Mouse (Mus musculus) megakaryocyte, embryonic 14.5 days (primary cell): ENCODE results near the gene Mrm2. TPM values are rescaled to one million over a fixed set of nuclear protein-coding genes. Genes with fewer than 3 reads are reported as not detected.

Experiments used
- H3K27me3 ChIP-seq: replicated peaks from 2 replicates; pipeline ENCODE3; 2012; ENCODE audit warnings: inconsistent platforms
- H3K36me3 ChIP-seq: replicated peaks from 2 replicates; pipeline ENCODE3; 2012; ENCODE audit warnings: low read length, inconsistent platforms, mixed read lengths
- H3K4me1 ChIP-seq: 2 replicates; pipeline ENCODE4 v1.6.1; 2012; ENCODE audit warnings: inconsistent platforms
- H3K4me3 ChIP-seq: replicated peaks from 2 replicates; pipeline ENCODE3; 2012; ENCODE audit warnings: moderate library complexity, mild to moderate bottlenecking, inconsistent platforms
- H3K9me3 ChIP-seq: 2 replicates; pipeline ENCODE4 v1.6.1; 2012; ENCODE audit warnings: inconsistent platforms
- FLI1 ChIP-seq: IDR thresholded peaks from 2 replicates; pipeline ENCODE4 v1.6.1; 2012; ENCODE audit warnings: low read length, inconsistent platforms, mixed read lengths
- GATA1 ChIP-seq: IDR thresholded peaks from 3 replicates; pipeline ENCODE4 v1.6.1; 2012; ENCODE audit warnings: mixed read lengths, low read length, inconsistent platforms, borderline replicate concordance
- polyA plus RNA-seq: library from polyadenylated mRNA; stranded (reverse); fragments of >175 nt; gene quantifications from 2 replicates; pipeline ENCODE4 v1.2.3, GENCODE M21; 2012; ENCODE audit warnings: low replicate concordance; ENCODE audit not compliant: insufficient read depth

Mrm2 gene
- polyA plus RNA-seq, 1 experiment = 6.7 TPM

DNA sequence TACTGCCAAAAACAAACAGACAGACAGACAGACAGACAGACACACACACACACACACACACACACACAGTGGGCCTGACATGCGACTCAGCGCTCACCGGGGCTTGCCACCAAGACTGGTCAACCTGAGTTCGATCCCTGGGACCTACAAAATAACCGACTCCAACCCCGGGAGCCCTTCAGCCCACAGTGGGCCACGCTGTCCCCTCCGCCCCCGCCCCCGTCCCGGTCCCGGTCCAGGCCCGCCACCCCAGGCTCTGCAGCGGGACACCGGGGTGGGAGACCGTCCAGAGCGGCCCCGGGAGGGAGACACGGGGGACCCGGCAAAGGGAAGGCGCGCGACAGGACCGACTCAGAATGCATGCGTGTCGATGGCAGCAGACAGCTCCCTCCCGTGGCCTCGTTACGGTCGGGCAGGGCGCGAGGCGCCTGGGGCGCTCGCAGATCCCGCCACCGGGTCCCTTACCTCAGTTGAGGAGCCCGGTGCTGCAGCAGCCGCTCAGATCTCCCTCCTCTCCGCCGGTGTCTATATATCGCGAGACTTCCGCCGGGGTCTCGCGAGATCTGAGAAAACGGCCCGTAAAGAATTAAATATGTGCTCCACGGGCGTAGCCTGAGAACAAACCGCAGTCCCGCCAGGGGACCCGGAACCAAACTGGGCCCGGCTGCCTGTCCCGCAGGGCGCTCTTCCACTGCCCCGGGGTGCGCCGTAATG is 10.5 kb downstream of the Mrm2 start, which contains the start of the genes Mad1l1 and Nudt1:
TSS of gene Mad1l1 (minus strand) at position 511 of the 714 bp plus-strand sequence.
TSS of gene Nudt1 (plus strand) at position 615 of the 714 bp plus-strand sequence.
- peaks cover 26% of the 10 kb centered on the region for H3K36me3 ChIP-seq
- TF ChIP-seq GATA1 = no peak
- TF ChIP-seq FLI1 = no peak; the same call in 1 of the 2 replicates
- peaks cover 66% of the 10 kb centered on the region for H3K4me1 ChIP-seq
- no peaks in the 10 kb centered on the region for H3K9me3 ChIP-seq
- no peaks in the 10 kb centered on the region for H3K27me3 ChIP-seq
- H3K4me3 ChIP-seq = peak within 1 kb of the TSS; percentile 98

DNA sequence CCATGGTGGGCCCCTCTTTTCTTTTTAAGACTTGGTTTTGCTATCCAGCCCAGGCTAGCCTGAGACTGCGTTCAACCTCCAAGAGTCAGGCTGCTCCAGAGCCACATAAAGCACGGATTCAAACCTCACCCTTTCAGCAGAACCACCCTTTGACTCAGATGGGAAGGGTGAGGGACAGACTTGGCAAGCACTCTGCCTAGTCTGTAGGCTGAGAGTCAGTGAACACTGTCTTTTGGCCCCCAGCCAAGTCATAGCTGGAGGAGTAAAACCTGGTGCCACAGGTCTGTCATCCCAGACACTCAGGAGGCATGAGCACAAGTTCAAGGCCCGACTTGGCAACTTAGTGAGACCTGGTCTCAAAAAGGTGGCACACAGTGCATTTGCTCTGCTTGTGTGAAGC is 15.0 kb downstream of the Mrm2 start:
- H3K36me3 ChIP-seq = peaks cover 56% of the 10 kb centered on the region

DNA sequence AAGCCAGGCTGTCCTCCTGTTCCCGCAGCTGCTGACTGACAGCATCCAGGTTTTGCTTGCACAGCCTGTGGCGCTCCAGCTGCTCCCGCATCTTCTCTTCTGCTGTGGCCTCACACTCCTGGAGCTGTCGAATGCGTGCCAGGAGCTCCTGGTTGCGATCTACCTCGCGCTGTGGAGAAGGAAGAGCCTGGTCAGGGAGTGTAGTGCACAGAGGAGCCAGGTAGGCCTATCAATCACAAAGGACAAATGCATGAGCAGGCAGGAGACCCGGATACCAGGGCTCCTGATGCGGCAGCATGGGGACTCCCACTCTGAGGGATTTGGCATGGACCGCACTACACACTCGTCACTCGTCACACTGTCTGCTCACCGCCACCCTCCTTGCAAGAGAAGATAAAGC is 24.1 kb downstream of the Mrm2 start:
- Histone ChIP-seq H3K36me3 (peaks cover 94% of the 10 kb centered on the region), H3K9me3 (no peaks in the 10 kb centered on the region), H3K27me3 (no peaks in the 10 kb centered on the region), H3K4me3 (no peak overlapping the region), H3K4me1 (peaks cover 26% of the 10 kb centered on the region)
- TF ChIP-seq FLI1 (no peak), GATA1 (no peak)

More for the DNA sequence above, 15.0 kb downstream of the Mrm2 start:
- Histone ChIP-seq H3K4me3 (no peak overlapping the region), H3K27me3 (no peaks in the 10 kb centered on the region), H3K9me3 (no peaks in the 10 kb centered on the region), H3K4me1 (peaks cover 59% of the 10 kb centered on the region)
- TF ChIP-seq FLI1 (no peak), GATA1 (no peak)

DNA sequence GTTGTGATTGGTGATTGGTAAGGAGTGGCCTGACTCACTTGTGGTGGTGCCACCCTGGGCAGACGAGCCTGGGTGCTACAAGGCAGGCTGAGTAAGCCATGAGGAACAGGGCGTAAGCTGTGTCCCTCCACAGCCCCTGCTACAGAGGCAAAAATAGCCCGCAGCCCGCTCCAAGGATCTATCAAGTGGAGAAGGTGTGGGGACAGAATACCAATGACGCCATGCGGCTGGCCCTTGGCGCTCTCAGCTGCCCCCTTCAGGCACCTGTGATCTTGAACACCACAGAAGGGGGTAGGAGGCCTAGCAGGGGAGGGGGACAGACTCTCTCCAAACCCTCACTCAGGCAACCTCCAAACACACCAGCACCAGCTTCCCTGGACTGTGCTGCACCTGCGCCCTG is 25.7 kb downstream of the Mrm2 start:
- Histone ChIP-seq H3K4me1 (peaks cover 30% of the 10 kb centered on the region), H3K27me3 (no peaks in the 10 kb centered on the region), H3K9me3 (no peaks in the 10 kb centered on the region), H3K4me3 (no peak overlapping the region), H3K36me3 (peaks cover 91% of the 10 kb centered on the region)
- TF ChIP-seq FLI1 = no peak
- TF ChIP-seq GATA1 = no peak

DNA sequence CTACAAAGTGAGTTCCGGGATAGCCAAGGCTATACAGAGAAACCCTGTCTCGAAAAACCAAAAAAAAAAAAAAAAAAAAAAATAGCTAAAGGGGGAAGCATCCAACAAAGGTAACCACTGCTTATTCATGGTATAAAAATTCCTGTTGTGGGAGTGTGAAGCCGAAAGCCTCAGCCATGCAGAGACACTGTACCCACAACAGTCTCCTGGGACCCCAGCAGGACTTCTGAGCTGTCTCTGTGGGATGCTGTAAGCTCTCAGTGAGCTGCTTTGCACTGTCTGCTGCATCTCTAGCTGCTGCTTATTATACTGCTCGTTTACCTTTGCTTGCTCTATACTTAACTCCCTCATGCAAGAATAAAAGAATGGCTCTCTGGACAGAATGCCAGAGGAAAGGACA is 33.4 kb downstream of the Mrm2 start:
- H3K4me3 ChIP-seq = no peak overlapping the region
- peaks cover 85% of the 10 kb centered on the region for H3K36me3 ChIP-seq

DNA sequence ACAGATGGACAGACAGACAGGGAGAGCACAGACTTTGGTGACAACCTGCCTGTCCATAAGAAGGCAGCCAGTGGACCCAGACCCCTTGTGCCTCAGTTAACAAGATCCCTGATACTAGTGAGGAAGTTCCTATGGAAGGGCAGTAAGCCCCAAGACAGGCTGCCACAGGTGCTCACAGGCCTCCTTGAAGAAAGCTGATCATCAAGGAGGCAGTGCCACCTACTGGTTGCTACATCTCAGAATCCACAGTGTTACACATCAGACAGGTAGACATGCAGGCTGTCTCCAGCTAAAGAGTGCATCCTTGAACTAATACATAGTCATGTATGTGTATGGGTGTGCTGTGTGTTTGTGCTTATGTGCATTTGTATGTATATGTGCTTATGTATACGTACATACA is 39.5 kb downstream of the Mrm2 start:
- Histone ChIP-seq H3K9me3 (peaks cover 4% of the 10 kb centered on the region), H3K36me3 (peaks cover 89% of the 10 kb centered on the region), H3K27me3 (no peaks in the 10 kb centered on the region), H3K4me1 (peaks cover 15% of the 10 kb centered on the region; the same call in 1 of the 2 replicates), H3K4me3 (no peak overlapping the region)
- no peak for TF ChIP-seq FLI1
- no peak for TF ChIP-seq GATA1

More for the DNA sequence above, 33.4 kb downstream of the Mrm2 start:
- peaks cover 19% of the 10 kb centered on the region for H3K4me1 ChIP-seq
- no peaks in the 10 kb centered on the region for H3K27me3 ChIP-seq
- TF ChIP-seq FLI1 (no peak), GATA1 (no peak)
- H3K9me3 ChIP-seq = no peaks in the 10 kb centered on the region

DNA sequence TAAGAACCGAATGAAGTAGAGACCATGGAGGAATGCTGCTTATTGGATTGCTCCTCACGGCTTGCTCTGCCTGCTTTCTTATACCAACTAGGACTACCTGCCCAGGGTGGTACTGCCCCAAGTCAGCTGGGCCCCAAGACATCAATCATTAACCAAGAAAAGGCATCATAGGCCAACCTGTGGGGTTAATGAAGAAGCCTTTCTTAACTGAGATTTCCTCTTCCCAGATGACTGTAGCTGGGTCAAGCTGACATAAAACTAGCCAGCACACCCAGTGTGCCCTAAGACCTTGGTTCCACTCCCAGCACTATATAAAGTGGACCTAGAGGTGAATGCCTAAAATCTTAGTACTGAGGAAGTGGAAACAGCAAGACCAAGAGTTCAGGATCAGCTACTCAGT is 42.5 kb downstream of the Mrm2 start:
- H3K27me3 ChIP-seq = no peaks in the 10 kb centered on the region
- TF ChIP-seq GATA1 (no peak), FLI1 (no peak)
- H3K4me1 ChIP-seq = peaks cover 9% of the 10 kb centered on the region; the same call in 1 of the 2 replicates
- peaks cover 87% of the 10 kb centered on the region for H3K36me3 ChIP-seq
- no peak overlapping the region for H3K4me3 ChIP-seq
- H3K9me3 ChIP-seq = peaks cover 4% of the 10 kb centered on the region

DNA sequence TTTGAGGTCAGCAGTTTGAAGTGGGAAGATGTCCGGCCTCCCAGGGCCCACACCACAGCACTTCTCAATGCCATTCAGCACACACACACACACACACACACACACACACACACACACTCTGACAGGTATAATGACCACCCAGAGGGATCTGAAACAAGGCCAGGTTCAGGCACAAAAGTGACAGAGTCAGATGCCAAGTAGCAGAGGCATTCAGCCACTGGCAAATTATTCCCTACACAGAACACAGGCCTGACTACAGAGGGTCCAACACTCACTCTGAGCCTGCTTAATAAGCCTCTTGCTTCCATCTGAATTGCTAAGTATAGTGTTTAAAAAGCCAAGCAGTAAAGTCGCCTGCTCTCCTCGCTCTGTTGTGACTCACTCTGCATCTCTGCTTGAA is 43.4 kb downstream of the Mrm2 start:
- peaks cover 87% of the 10 kb centered on the region for H3K36me3 ChIP-seq
- H3K4me1 ChIP-seq = peaks cover 8% of the 10 kb centered on the region; the same call in 1 of the 2 replicates
- H3K9me3 ChIP-seq = peaks cover 4% of the 10 kb centered on the region
- TF ChIP-seq GATA1 = no peak
- TF ChIP-seq FLI1 = no peak
- no peaks in the 10 kb centered on the region for H3K27me3 ChIP-seq
- no peak overlapping the region for H3K4me3 ChIP-seq

DNA sequence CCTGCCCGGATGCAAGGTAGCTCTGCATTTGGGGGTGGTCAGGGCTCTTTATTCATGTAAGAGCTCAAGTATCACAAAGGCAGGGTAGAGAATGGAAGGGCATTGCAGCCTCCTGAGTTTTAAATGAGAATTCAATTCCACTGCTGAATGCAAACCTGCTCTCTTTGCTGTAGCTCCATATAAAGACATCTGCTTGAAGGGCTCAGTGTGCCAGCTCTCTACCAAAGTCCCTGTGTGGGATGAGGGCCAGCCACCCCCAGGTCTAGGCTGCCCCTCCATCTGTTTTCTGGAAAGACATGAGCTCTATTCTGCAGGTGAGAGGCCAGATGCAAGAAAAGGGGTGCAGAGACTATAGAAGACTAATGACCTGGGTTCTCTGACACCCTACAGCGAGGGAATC is 46.9 kb downstream of the Mrm2 start:
- TF ChIP-seq GATA1 (no peak), FLI1 (no peak)
- Histone ChIP-seq H3K9me3 (peaks cover 4% of the 10 kb centered on the region), H3K4me1 (peaks cover 28% of the 10 kb centered on the region), H3K27me3 (no peaks in the 10 kb centered on the region), H3K36me3 (peaks cover 84% of the 10 kb centered on the region), H3K4me3 (no peak overlapping the region)

DNA sequence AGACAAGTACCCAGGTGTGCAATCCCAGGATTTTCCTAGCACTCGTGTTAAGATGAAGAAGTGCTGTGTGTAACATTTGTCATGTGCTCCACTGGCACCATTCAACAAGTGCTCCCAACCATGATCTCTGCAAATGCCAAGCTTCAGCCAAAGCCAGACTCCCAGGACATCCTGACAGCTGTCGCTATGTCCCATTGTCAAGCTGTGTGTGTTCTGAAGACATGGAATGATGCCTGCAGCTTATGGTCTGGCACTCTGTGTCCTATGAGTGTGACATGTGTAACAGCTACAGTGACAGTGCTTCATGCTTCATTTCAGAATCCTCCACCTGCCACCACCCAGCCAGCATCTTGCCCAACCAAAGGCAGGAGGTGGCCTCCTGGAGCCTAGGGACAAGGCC is 47.7 kb downstream of the Mrm2 start:
- Histone ChIP-seq H3K4me1 (peaks cover 28% of the 10 kb centered on the region), H3K27me3 (no peaks in the 10 kb centered on the region), H3K9me3 (peaks cover 1% of the 10 kb centered on the region), H3K4me3 (no peak overlapping the region), H3K36me3 (peaks cover 84% of the 10 kb centered on the region)
- no peak for TF ChIP-seq FLI1

DNA sequence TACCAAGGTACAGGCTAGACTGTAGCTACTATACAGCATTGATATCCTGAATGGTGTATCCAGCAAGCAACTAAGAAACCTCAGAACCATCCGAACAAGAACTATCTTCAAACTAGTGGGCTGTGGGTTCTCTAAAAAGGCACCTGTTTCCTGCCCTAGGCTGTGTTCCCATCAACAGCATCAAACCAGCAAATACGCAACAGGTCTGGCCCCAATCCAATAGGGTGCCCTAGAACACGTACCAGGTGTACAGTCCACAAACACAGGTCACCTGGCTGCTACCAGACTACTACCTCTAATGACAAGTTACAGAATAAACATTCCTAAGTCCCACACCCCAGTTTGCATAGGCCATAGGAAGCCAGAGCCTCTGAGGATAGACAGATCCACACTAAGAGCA is 48.8 kb downstream of the Mrm2 start:
- no peak overlapping the region for H3K4me3 ChIP-seq
- H3K36me3 ChIP-seq = peaks cover 81% of the 10 kb centered on the region
- H3K4me1 ChIP-seq = peaks cover 33% of the 10 kb centered on the region
- no peaks in the 10 kb centered on the region for H3K27me3 ChIP-seq
- no peaks in the 10 kb centered on the region for H3K9me3 ChIP-seq
- TF ChIP-seq GATA1 (no peak), FLI1 (no peak)
